Mouse (Mus musculus) hindbrain, embryonic 14.5 days (tissue): ENCODE data around the gene E2f3. TPM values are rescaled to one million over a fixed set of nuclear protein-coding genes. Genes with fewer than 3 reads are reported as not detected.
A peak's percentile ranks its signal among the peaks of the same experiment; 100 is the strongest.

Experiments used
- ATAC-seq: fragments of 200-750 bp; cut with Nextera tagmentation; 2 replicates; pipeline ENCODE4 v1.8.0; 2017; ENCODE audit warnings: moderate number of reproducible peaks, mild to moderate bottlenecking, moderate TSS enrichment, moderate library complexity; ENCODE audit not compliant: low FRiP score
- DNase-seq: peaks from one replicate; pipeline ENCODE4 v3.0.0-alpha.2; 2015; ENCODE audit warnings: low spot score
- H3K27ac ChIP-seq: fragments of 300-500 bp; sonication (generic); 2 replicates; pipeline ENCODE4 v1.5.1; 2014; ENCODE audit warnings: mild to moderate bottlenecking, moderate library complexity
- H3K27me3 ChIP-seq: fragments of 300-500 bp; sonication (generic); 2 replicates; pipeline ENCODE4 v1.6.1; 2014; ENCODE audit warnings: mild to moderate bottlenecking, low read length, mixed read lengths; ENCODE audit not compliant: control insufficient read depth, insufficient read depth
- H3K36me3 ChIP-seq: fragments of 300-500 bp; sonication (generic); replicated peaks from 2 replicates; pipeline ENCODE4 v1.6.1; 2014; ENCODE audit not compliant: control insufficient read depth, insufficient read depth
- H3K4me1 ChIP-seq: fragments of 300-500 bp; sonication (generic); replicated peaks from 2 replicates; pipeline ENCODE4 v1.6.1; 2014; ENCODE audit warnings: antibody characterized with exemption, low read length, mixed read lengths; ENCODE audit not compliant: control insufficient read depth, insufficient read depth
- H3K4me2 ChIP-seq: fragments of 300-500 bp; sonication (generic); replicated peaks from 2 replicates; pipeline ENCODE4 v1.6.1; 2014; ENCODE audit warnings: mild to moderate bottlenecking, moderate library complexity
- H3K4me3 ChIP-seq: fragments of 300-500 bp; sonication (generic); replicated peaks from 2 replicates; pipeline ENCODE4 v1.5.1; 2014; ENCODE audit warnings: mild to moderate bottlenecking, low read length
- H3K9ac ChIP-seq: fragments of 300-500 bp; sonication (generic); 2 replicates; pipeline ENCODE4 v1.6.1; 2014
- H3K9me3 ChIP-seq: fragments of 300-500 bp; sonication (generic); 2 replicates; pipeline ENCODE4 v1.6.1; 2016; ENCODE audit warnings: low read length; ENCODE audit not compliant: control insufficient read depth
- WGBS: fragments of 180-500 bp; shearing (Covaris S2); extraction: QIAGEN DNeasy Blood & Tissue Kit; methylation state at CpG from one replicate; pipeline ENCODE4 v1.1.7; 2014; 5-methylcytosine and 5-hydroxymethylcytosine counted together
- polyA plus RNA-seq: library from polyadenylated mRNA; unstranded; fragments of >200 nt; fragmentation: Nextera tagmentation; extraction: Ambion mirVana; gene quantifications from 2 replicates; pipeline ENCODE4 v1.2.1, GENCODE M21; 2014

E2f3 gene
- polyA plus RNA-seq, 1 experiment from 2014 or later, result 5.2 TPM

DNA sequence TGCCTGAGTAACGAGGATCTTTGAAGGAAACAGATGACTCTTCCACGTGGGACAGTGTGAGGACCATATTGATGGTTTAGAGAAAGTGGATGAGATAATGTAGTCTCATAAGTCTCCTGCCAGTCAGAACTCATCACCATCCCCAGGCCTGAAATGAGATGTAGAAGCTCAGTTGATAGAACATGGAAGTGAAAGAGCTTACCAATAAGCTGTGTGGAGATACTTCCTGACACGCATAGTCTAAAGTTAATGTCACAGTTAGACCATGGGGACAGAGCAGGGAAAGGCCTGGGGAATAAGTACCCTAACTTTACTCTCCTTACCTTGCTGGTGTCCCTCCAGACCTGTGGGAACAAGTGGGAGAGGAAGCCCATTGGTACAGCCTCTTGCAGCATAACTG lies 22.9 kb upstream of the E2f3 start:
- Histone ChIP-seq H3K27ac (no peak overlapping the region), H3K4me2 (no peak overlapping the region), H3K27me3 (no peaks in the 10 kb centered on the region), H3K4me1 (no peaks in the 10 kb centered on the region), H3K4me3 (no peak overlapping the region), H3K9ac (no peak overlapping the region), H3K9me3 (no peaks in the 10 kb centered on the region), H3K36me3 (no peaks in the 10 kb centered on the region)
- DNase-seq (no peak), ATAC-seq (no peak)
- WGBS, result 84% methylated on average over 3 of the region's 3 CpGs

DNA sequence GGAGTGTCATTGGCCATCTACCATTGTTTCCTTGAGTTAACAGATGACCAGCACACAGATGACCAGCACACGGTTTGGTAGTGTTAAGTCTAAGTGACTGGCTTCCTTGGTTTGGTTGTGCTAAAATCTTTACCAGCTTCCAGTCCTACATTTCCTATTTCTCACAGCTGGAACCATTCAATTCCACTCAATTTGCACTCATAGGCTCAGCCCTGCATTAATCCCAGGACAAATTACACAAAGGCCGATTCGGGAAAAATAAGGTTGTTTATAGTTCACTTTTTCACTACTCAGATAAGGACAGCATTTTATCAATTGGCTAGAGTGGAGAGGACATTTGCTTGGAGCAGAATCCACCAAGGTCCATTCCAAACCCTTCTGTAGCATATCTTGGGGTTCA lies 19.6 kb upstream of the E2f3 start:
- H3K9ac ChIP-seq, result no peak overlapping the region
- no peaks in the 10 kb centered on the region for H3K4me1 ChIP-seq
- ATAC-seq (no peak), DNase-seq (no peak)
- H3K27ac ChIP-seq, result no peak overlapping the region
- H3K27me3 ChIP-seq, result no peaks in the 10 kb centered on the region
- H3K4me2 ChIP-seq, result no peak overlapping the region
- WGBS, result 93% methylated on average over 3 of the region's 3 CpGs
- H3K4me3 ChIP-seq, result no peak overlapping the region
- no peaks in the 10 kb centered on the region for H3K36me3 ChIP-seq
- no peaks in the 10 kb centered on the region for H3K9me3 ChIP-seq

DNA sequence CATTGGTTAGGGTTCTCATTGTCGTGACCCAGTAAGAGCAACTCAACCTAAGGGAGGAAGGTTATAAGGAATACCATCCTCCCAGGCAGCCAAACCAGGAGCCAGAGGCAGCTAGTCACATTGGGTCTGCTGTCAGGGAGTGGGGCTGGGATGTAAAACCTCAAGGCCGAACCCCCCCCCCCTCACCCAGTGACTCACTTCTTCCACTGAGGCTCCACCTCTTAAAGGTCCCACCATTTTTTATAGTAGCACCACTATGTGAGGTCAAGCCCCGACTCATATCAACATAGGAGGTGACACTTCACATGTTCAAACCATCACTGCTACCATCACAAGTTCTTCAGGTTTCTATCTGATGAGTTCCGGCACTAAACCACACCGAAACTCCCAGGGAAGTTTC lies 19.0 kb upstream of the E2f3 start:
- Histone ChIP-seq H3K9ac (no peak overlapping the region), H3K27ac (no peak overlapping the region), H3K9me3 (no peaks in the 10 kb centered on the region), H3K27me3 (no peaks in the 10 kb centered on the region), H3K4me3 (no peak overlapping the region), H3K36me3 (no peaks in the 10 kb centered on the region), H3K4me1 (no peaks in the 10 kb centered on the region), H3K4me2 (no peak overlapping the region)
- DNase-seq, result no peak
- 93% methylated on average over 5 of the region's 5 CpGs for WGBS
- ATAC-seq, result no peak

DNA sequence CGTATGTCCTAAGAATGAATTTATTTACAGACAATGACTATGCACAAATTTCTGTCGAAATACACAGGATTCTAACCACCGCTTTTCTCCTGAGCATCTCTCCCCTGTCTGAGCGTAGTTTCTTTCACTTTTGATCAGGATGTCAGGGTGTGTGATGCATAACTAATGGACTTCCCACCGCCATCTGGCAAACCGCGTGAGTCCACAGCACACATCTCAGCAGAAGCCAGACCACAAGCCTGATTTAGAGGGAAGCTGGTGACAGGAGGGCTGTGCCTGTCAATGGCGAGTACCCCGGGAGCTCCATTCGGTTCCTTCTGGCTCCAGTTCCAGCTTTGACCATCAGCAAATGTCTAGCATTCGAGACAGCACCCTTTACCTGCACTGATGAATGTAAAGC lies 17.3 kb upstream of the E2f3 start:
- whole genome bisulfite sequencing, result 45% methylated on average over 11 of the region's 11 CpGs

DNA sequence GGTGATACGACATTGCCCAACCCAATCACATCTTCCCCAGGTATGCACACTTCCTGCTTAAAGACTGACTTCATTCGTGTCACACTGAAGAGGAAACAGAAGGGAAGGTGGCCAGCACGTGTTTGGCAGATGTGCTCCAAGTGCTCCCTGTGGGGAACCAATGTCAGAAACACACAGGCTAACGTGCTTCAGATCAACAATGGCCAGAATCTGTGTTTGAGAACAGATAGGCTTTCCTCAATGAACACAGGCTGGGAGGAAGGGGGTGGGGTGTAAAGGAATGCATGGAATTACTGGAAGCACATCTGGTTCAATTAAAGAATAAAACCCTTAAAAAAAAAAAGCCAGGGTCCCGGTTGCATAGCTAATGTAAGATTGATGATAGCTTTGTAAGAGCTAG lies 15.2 kb upstream of the E2f3 start:
- Histone ChIP-seq H3K36me3 (no peaks in the 10 kb centered on the region), H3K4me1 (no peaks in the 10 kb centered on the region), H3K9ac (no peak overlapping the region), H3K27me3 (no peaks in the 10 kb centered on the region), H3K4me3 (no peak overlapping the region), H3K4me2 (no peak overlapping the region), H3K9me3 (no peaks in the 10 kb centered on the region), H3K27ac (no peak overlapping the region)
- DNase-seq (no peak), ATAC-seq (no peak)
- WGBS, result 58% methylated on average over 5 of the region's 5 CpGs

More for the DNA sequence above, 17.3 kb upstream of the E2f3 start:
- H3K4me3 ChIP-seq, result no peak overlapping the region
- H3K36me3 ChIP-seq, result no peaks in the 10 kb centered on the region
- H3K27ac ChIP-seq, result no peak overlapping the region
- H3K4me1 ChIP-seq, result no peaks in the 10 kb centered on the region
- ATAC-seq (no peak), DNase-seq (no peak)
- H3K9me3 ChIP-seq, result no peaks in the 10 kb centered on the region
- H3K4me2 ChIP-seq, result no peak overlapping the region
- no peak overlapping the region for H3K9ac ChIP-seq
- no peaks in the 10 kb centered on the region for H3K27me3 ChIP-seq

GRCm38 (mm10) chr13:29987956-29988355 lies 2.1 kb upstream of the E2f3 start:
- ATAC-seq (no peak), DNase-seq (no peak)
- Histone ChIP-seq H3K4me2 (no peak overlapping the region), H3K27ac (no peak overlapping the region), H3K27me3 (no peaks in the 10 kb centered on the region), H3K36me3 (no peaks in the 10 kb centered on the region), H3K4me3 (no peak overlapping the region), H3K9ac (no peak overlapping the region), H3K9me3 (no peaks in the 10 kb centered on the region), H3K4me1 (peaks cover 7% of the 10 kb centered on the region)
- whole genome bisulfite sequencing, result 89% methylated on average over 6 of the region's 6 CpGs

- ATAC-seq, result no peak
These were observed 875 bp upstream of the E2f3 start for GRCm38 (mm10) chr13:29986756-29987120.

DNA sequence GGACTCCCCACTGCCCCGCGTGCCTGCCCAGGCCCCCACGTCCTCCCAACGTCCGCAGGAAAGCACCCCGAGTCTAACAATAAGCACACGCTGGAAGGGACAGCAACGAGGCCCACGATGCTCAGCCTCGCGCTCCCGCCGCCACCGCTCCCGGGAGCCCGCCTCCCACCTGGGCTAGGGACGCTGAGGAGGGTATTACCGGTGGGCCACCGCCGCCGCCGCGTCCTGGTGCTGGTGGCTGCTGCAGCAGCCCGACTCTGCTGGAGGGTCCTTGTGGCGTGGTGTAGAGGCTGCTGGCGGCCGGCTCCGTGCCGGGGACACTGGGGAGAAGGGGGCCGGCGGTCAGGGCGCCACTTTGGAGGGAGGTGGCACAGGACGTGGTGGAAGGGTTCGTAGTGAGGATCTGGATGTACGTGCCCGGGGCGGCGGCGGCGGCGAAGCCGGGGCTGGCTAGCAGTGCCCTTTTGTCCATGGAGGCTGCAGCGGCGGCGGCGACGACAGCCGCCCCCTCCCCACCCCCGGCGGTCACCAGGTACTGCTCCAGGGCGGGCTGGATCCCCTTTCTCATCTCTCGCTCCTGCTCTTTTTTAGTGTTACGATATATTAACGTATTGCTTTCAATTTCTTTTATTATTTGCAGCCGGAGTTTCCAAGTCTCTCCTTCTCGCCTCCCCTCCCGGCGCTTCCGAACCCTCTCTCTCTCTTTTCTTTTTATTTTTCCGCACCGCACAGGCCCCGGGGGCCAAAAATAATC lies 585 bp downstream of the E2f3 start:
- peaks cover 9% of the 10 kb centered on the region for H3K4me1 ChIP-seq
- H3K4me2 ChIP-seq, result peak overlapping the region; percentile 94
- peak overlapping the region; percentile 91 for H3K9ac ChIP-seq
- peak overlapping the region; percentile 87 for H3K27ac ChIP-seq
- H3K4me3 ChIP-seq, result peak overlapping the region; percentile 91
- no peaks in the 10 kb centered on the region for H3K27me3 ChIP-seq
- peak; percentile 35 for DNase-seq
- no peaks in the 10 kb centered on the region for H3K36me3 ChIP-seq
- no peaks in the 10 kb centered on the region for H3K9me3 ChIP-seq
- under 1% methylated on average over 60 of the region's 62 CpGs for WGBS
- ATAC-seq, result peak; percentile 1; the same call in 1 of the 2 replicates

More at GRCm38 (mm10) chr13:29986756-29987120, 875 bp upstream of the E2f3 start:
- Histone ChIP-seq H3K9ac (peak overlapping the region; percentile 44), H3K27me3 (no peaks in the 10 kb centered on the region), H3K4me1 (peaks cover 9% of the 10 kb centered on the region), H3K36me3 (no peaks in the 10 kb centered on the region), H3K4me2 (peak overlapping the region; percentile 94), H3K27ac (no peak overlapping the region), H3K9me3 (no peaks in the 10 kb centered on the region), H3K4me3 (peak overlapping the region; percentile 30)
- DNase-seq, result no peak
- 17% methylated on average over 9 of the region's 9 CpGs for WGBS

- under 1% methylated on average over 31 of the region's 69 CpGs for WGBS
- DNase-seq (peak; percentile 67), ATAC-seq (peak; percentile 46)
- no peaks in the 10 kb centered on the region for H3K36me3 ChIP-seq
- H3K27ac ChIP-seq, result peak overlapping the region; percentile 87
- peak overlapping the region; percentile 91 for H3K9ac ChIP-seq
- H3K27me3 ChIP-seq, result no peaks in the 10 kb centered on the region
- no peaks in the 10 kb centered on the region for H3K9me3 ChIP-seq
- H3K4me1 ChIP-seq, result peaks cover 9% of the 10 kb centered on the region
- peak overlapping the region; percentile 91 for H3K4me3 ChIP-seq
- peak overlapping the region; percentile 94 for H3K4me2 ChIP-seq
These were observed 1.4 kb downstream of the E2f3 start for GRCm38 (mm10) chr13:29984286-29985100.
